Mouse (Mus musculus): ENCODE measurements around the gene Slc25a30. TPM values are rescaled to one million over a fixed set of nuclear protein-coding genes. Genes with fewer than 3 reads are reported as not detected.

Gene Slc25a30
- polyA plus RNA-seq, 1 experiment = 73.3 TPM

- Histone ChIP-seq H3K36me3 (ENCODE audit: control insufficient read depth, insufficient read depth, low read length, poor library complexity, severe bottlenecking) (no peaks in the 10 kb centered on the region), H3K4me1 (ENCODE audit: control insufficient read depth, insufficient read depth, low read length) (no peaks in the 10 kb centered on the region), H3K4me3 (ENCODE audit: low read depth, low read length) (no peak overlapping the region), H3K27me3 (ENCODE audit: control insufficient read depth, insufficient read depth, low read length, poor library complexity, severe bottlenecking) (no peaks in the 10 kb centered on the region), H3K9ac (ENCODE audit: low read depth, poor library complexity, severe bottlenecking) (no peak overlapping the region), H3K9me3 (replicated peaks; ENCODE audit: control insufficient read depth, insufficient read depth, low read length, poor library complexity, severe bottlenecking) (no peaks in the 10 kb centered on the region), H3K27ac (ENCODE audit: insufficient read depth, low read length) (no peak overlapping the region)
- TF ChIP-seq POLR2A (IDR thresholded peaks at IDR 0.05; ENCODE audit: insufficient read depth, low read length) (no peak), CTCF (IDR thresholded peaks at IDR 0.05; ENCODE audit: low read depth, low read length) (no peak), EP300 (IDR thresholded peaks at IDR 0.05; ENCODE audit: insufficient read depth, low read depth, low read length) (no peak)
Observed at GRCm38 (mm10) chr14:75795918-75796317, 9.1 kb upstream of the Slc25a30 start.

- no peak overlapping the region for H3K4me3 ChIP-seq (ENCODE audit: low read depth, low read length)
- no peak for TF ChIP-seq EP300 (IDR thresholded peaks at IDR 0.05; ENCODE audit: insufficient read depth, low read depth, low read length)
- TF ChIP-seq CTCF (IDR thresholded peaks at IDR 0.05; ENCODE audit: low read depth, low read length) = no peak
- TF ChIP-seq POLR2A (IDR thresholded peaks at IDR 0.05; ENCODE audit: insufficient read depth, low read length) = no peak
- H3K9ac ChIP-seq (ENCODE audit: low read depth, poor library complexity, severe bottlenecking) = no peak overlapping the region
Observed at GRCm38 (mm10) chr14:75794726-75795125, 7.9 kb upstream of the Slc25a30 start.

GRCm38 (mm10) chr14:75794324-75794723 lies 7.5 kb upstream of the Slc25a30 start:
- no peak for TF ChIP-seq CTCF (IDR thresholded peaks at IDR 0.05; ENCODE audit: low read depth, low read length)
- TF ChIP-seq EP300 (IDR thresholded peaks at IDR 0.05; ENCODE audit: insufficient read depth, low read depth, low read length) = no peak
- TF ChIP-seq POLR2A (IDR thresholded peaks at IDR 0.05; ENCODE audit: insufficient read depth, low read length) = no peak
- Histone ChIP-seq H3K9ac (ENCODE audit: low read depth, poor library complexity, severe bottlenecking) (no peak overlapping the region), H3K36me3 (ENCODE audit: control insufficient read depth, insufficient read depth, low read length, poor library complexity, severe bottlenecking) (no peaks in the 10 kb centered on the region), H3K27ac (ENCODE audit: insufficient read depth, low read length) (no peak overlapping the region), H3K4me1 (ENCODE audit: control insufficient read depth, insufficient read depth, low read length) (no peaks in the 10 kb centered on the region), H3K4me3 (ENCODE audit: low read depth, low read length) (no peak overlapping the region), H3K27me3 (ENCODE audit: control insufficient read depth, insufficient read depth, low read length, poor library complexity, severe bottlenecking) (no peaks in the 10 kb centered on the region), H3K9me3 (replicated peaks; ENCODE audit: control insufficient read depth, insufficient read depth, low read length, poor library complexity, severe bottlenecking) (no peaks in the 10 kb centered on the region)

More at GRCm38 (mm10) chr14:75794726-75795125, 7.9 kb upstream of the Slc25a30 start:
- H3K4me1 ChIP-seq (ENCODE audit: control insufficient read depth, insufficient read depth, low read length) = no peaks in the 10 kb centered on the region
- H3K9me3 ChIP-seq (replicated peaks; ENCODE audit: control insufficient read depth, insufficient read depth, low read length, poor library complexity, severe bottlenecking) = no peaks in the 10 kb centered on the region
- no peak overlapping the region for H3K27ac ChIP-seq (ENCODE audit: insufficient read depth, low read length)
- no peaks in the 10 kb centered on the region for H3K36me3 ChIP-seq (ENCODE audit: control insufficient read depth, insufficient read depth, low read length, poor library complexity, severe bottlenecking)
- H3K27me3 ChIP-seq (ENCODE audit: control insufficient read depth, insufficient read depth, low read length, poor library complexity, severe bottlenecking) = no peaks in the 10 kb centered on the region

- Histone ChIP-seq H3K4me1 (ENCODE audit: control insufficient read depth, insufficient read depth, low read length) (no peaks in the 10 kb centered on the region), H3K27ac (ENCODE audit: insufficient read depth, low read length) (no peak overlapping the region), H3K36me3 (ENCODE audit: control insufficient read depth, insufficient read depth, low read length, poor library complexity, severe bottlenecking) (no peaks in the 10 kb centered on the region), H3K9ac (ENCODE audit: low read depth, poor library complexity, severe bottlenecking) (no peak overlapping the region), H3K27me3 (ENCODE audit: control insufficient read depth, insufficient read depth, low read length, poor library complexity, severe bottlenecking) (no peaks in the 10 kb centered on the region), H3K4me3 (ENCODE audit: low read depth, low read length) (no peak overlapping the region), H3K9me3 (replicated peaks; ENCODE audit: control insufficient read depth, insufficient read depth, low read length, poor library complexity, severe bottlenecking) (no peaks in the 10 kb centered on the region)
- TF ChIP-seq EP300 (IDR thresholded peaks at IDR 0.05; ENCODE audit: insufficient read depth, low read depth, low read length) (no peak), CTCF (IDR thresholded peaks at IDR 0.05; ENCODE audit: low read depth, low read length) (no peak), POLR2A (IDR thresholded peaks at IDR 0.05; ENCODE audit: insufficient read depth, low read length) (no peak)
Observed at GRCm38 (mm10) chr14:75793110-75793509, 6.3 kb upstream of the Slc25a30 start.

- Histone ChIP-seq H3K9me3 (replicated peaks; ENCODE audit: control insufficient read depth, insufficient read depth, low read length, poor library complexity, severe bottlenecking) (no peaks in the 10 kb centered on the region), H3K9ac (ENCODE audit: low read depth, poor library complexity, severe bottlenecking) (no peak overlapping the region), H3K36me3 (ENCODE audit: control insufficient read depth, insufficient read depth, low read length, poor library complexity, severe bottlenecking) (no peaks in the 10 kb centered on the region), H3K27ac (ENCODE audit: insufficient read depth, low read length) (no peak overlapping the region), H3K4me1 (ENCODE audit: control insufficient read depth, insufficient read depth, low read length) (no peaks in the 10 kb centered on the region), H3K4me3 (ENCODE audit: low read depth, low read length) (no peak overlapping the region), H3K27me3 (ENCODE audit: control insufficient read depth, insufficient read depth, low read length, poor library complexity, severe bottlenecking) (no peaks in the 10 kb centered on the region)
- TF ChIP-seq CTCF (IDR thresholded peaks at IDR 0.05; ENCODE audit: low read depth, low read length) = no peak
Observed at GRCm38 (mm10) chr14:75791372-75791771, 4.5 kb upstream of the Slc25a30 start.

GRCm38 (mm10) chr14:75790411-75790996 lies 3.7 kb upstream of the Slc25a30 start:
- no peak overlapping the region for H3K4me3 ChIP-seq (ENCODE audit: low read depth, low read length)
- H3K27me3 ChIP-seq (ENCODE audit: control insufficient read depth, insufficient read depth, low read length, poor library complexity, severe bottlenecking) = no peaks in the 10 kb centered on the region
- H3K4me1 ChIP-seq (ENCODE audit: control insufficient read depth, insufficient read depth, low read length) = no peaks in the 10 kb centered on the region
- no peaks in the 10 kb centered on the region for H3K36me3 ChIP-seq (ENCODE audit: control insufficient read depth, insufficient read depth, low read length, poor library complexity, severe bottlenecking)
- no peak overlapping the region for H3K9ac ChIP-seq (ENCODE audit: low read depth, poor library complexity, severe bottlenecking)
- no peaks in the 10 kb centered on the region for H3K9me3 ChIP-seq (replicated peaks; ENCODE audit: control insufficient read depth, insufficient read depth, low read length, poor library complexity, severe bottlenecking)
- H3K27ac ChIP-seq (ENCODE audit: insufficient read depth, low read length) = no peak overlapping the region
- TF ChIP-seq POLR2A (IDR thresholded peaks at IDR 0.05; ENCODE audit: insufficient read depth, low read length) (no peak), CTCF (IDR thresholded peaks at IDR 0.05; ENCODE audit: low read depth, low read length) (no peak)
